Mouse (Mus musculus) common myeloid progenitor, adult 5-6 weeks (primary cell): ENCODE measurements around the gene Otop3. TPM values are rescaled to one million over a fixed set of nuclear protein-coding genes. Genes with fewer than 3 reads are reported as not detected.
"Not testable (repeated sequence)": the region's sequence is repeated elsewhere in the genome, so short reads cannot be mapped to it uniquely, and the experiment has no call there.

Experiments
- ATAC-seq: replicated peaks from 2 replicates; pipeline ENCODE4 v1.8.0; 2016; ENCODE audit warnings: low read depth, mild to moderate bottlenecking, moderate TSS enrichment, inconsistent platforms; ENCODE audit not compliant: poor library complexity, severe bottlenecking
- total RNA-seq: library from RNA; stranded (forward); fragments of 200-1000, 187-1606 nt; gene quantifications from 2 replicates; pipeline ENCODE4 v1.2.3, GENCODE M21; 2017

Otop3 gene
- total RNA-seq, 1 experiment from 2014 or later, result not detected

- no peak for ATAC-seq
Measured at GRCm38 (mm10) chr11:115383701-115384474, 49.4 kb downstream of the Otop3 start.

DNA sequence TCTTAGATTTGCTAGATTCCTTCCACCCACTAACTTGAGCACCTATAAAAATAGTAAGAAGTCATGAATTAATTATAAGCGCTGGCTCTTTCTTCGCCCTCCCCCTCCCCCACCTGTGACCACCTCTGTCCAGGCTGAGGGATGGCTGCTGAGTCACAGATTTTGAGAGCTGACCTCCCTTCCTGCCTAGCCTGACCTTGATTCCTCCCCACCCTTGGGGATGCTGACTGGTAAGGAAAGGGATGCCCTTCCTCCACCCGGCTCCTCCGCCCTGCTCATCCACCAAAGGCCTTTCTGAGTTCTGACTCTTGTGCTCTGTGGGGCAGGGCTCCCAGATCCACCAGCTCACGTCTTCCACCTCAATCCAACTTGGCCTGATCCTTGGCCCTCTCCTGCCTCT lies 50.1 kb downstream of the Otop3 start:
- ATAC-seq, result no peak

DNA sequence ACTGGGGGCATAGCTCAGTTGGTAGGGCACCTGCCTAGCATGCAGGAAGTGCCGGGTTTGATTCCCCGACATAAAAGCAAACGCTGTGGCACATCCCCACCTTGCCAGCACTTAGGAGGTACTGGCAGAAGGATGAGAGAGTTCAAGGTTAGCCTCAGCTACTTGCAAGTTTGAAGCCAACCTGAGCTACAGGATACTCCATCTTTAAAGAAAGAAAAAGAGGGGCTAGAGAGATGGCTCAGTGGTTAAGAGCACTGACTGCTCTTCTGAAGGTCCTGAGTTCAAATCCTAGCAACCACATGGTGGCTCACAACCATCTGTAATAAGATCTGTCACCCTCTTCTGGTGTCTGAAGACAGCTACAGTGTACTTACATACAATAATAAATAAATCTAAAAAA lies 52.3 kb downstream of the Otop3 start:
- ATAC-seq, result not testable (repeated sequence)

- no peak for ATAC-seq
Measured at GRCm38 (mm10) chr11:115391358-115391757, 56.8 kb downstream of the Otop3 start.

DNA sequence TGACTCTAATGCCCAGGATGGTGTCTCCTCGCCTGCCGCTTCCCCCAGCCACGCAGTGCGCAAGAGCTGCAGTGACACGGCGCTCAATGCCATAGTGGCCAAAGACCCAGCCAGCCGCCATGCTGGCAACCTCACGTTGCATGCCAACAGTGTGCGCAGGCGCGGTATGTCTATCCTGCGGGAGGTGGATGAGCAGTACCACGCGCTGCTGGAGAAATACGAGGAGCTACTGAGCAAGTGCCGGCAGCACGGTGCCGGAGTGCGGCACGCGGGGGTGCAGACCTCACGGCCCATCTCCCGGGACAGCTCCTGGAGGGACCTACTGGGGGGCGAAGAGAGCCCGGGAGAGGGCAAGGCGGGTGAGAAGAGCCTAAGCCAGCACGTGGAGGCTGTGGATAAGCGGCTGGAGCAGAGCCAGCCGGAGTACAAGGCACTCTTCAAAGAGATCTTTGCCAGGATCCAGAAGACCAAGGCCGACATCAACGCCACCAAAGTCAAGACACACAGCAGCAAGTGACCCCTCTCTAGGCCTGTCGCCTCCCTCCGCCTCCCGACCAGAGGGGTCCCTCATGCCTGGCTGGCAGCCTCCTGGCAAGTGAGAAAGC lies 59.3 kb downstream of the Otop3 start:
- ATAC-seq, result no peak

Other genes starting within 250 kb of the Otop3 start
- gene Rab37, start 243.3 kb upstream of the Otop3 start, total RNA-seq, result 50.6 and 61.5 TPM in 2 replicates
- gene Cd300lf, start 200.7 kb upstream of the Otop3 start, total RNA-seq, result not detected in 2 replicates
- 45.5 and 53.4 TPM in 2 replicates for gene Slc9a3r1, start 171.4 kb upstream of the Otop3 start, total RNA-seq
- gene Tmem104, start 147.2 kb upstream of the Otop3 start, total RNA-seq, result 2.2 and 3.7 TPM in 2 replicates
- gene Nat9, start 146.9 kb upstream of the Otop3 start, total RNA-seq, result 17.2 and 19.7 TPM in 2 replicates
- gene Grin2c, start 67.5 kb upstream of the Otop3 start, total RNA-seq, result not detected in 2 replicates
- gene Fdxr, start 57.7 kb upstream of the Otop3 start, total RNA-seq, result 21.5 and 29.1 TPM in 2 replicates
- gene Fads6, start 37.1 kb upstream of the Otop3 start, total RNA-seq, result 0.73 and 1.6 TPM in 2 replicates
- gene Otop2, start 27.6 kb upstream of the Otop3 start, total RNA-seq, result not detected in 2 replicates
- not detected in 2 replicates for gene Ush1g, start 12.7 kb upstream of the Otop3 start, total RNA-seq
- gene Hid1, start 33.0 kb downstream of the Otop3 start, total RNA-seq, result 1.9 TPM in 1 of 2 replicates, not detected in the other
- gene Cdr2l, start 47.2 kb downstream of the Otop3 start, total RNA-seq, result 0.18 TPM in 1 of 2 replicates, not detected in the other
- 67.7 and 94.1 TPM in 2 replicates for gene Mrpl58, start 69.0 kb downstream of the Otop3 start, total RNA-seq
- gene Atp5h, start 85.2 kb downstream of the Otop3 start, total RNA-seq, result 531 and 684 TPM in 2 replicates
- gene Kctd2, start 85.4 kb downstream of the Otop3 start, total RNA-seq, result 12.3 and 15.4 TPM in 2 replicates
- not detected in 2 replicates for gene Trim80, start 105.8 kb downstream of the Otop3 start, total RNA-seq
- not detected in 2 replicates for gene Slc16a5, start 127.7 kb downstream of the Otop3 start, total RNA-seq
- gene Armc7, start 140.9 kb downstream of the Otop3 start, total RNA-seq, result 4.2 and 6.5 TPM in 2 replicates
- 92.2 and 98.6 TPM in 2 replicates for gene Nt5c, start 157.1 kb downstream of the Otop3 start, total RNA-seq
- 152 and 171 TPM in 2 replicates for gene Jpt1, start 179.7 kb downstream of the Otop3 start, total RNA-seq
- 592 and 605 TPM in 2 replicates for gene Sumo2, start 201.5 kb downstream of the Otop3 start, total RNA-seq
- 147 and 175 TPM in 2 replicates for gene Nup85, start 229.7 kb downstream of the Otop3 start, total RNA-seq